Mouse (Mus musculus) hematopoietic stem cell, adult 5-6 weeks (primary cell): ENCODE measurements around the gene Wdr45. TPM values are rescaled to one million over a fixed set of nuclear protein-coding genes. Genes with fewer than 3 reads are reported as not detected.

Experiments
- total RNA-seq: library from RNA; stranded (forward); fragments of 172-1452, 232-1000 nt; gene quantifications from 2 replicates; pipeline ENCODE4 v1.2.3, GENCODE M21; 2017

Gene Wdr45
- total RNA-seq, 1 experiment from 2014 or later = 46.8 TPM

Other genes with a start within 250 kb of the Wdr45 start
- gene Foxp3, start 140.7 kb upstream of the Wdr45 start, total RNA-seq = 0.25 and 0.69 TPM in 2 replicates
- 0.99 and 1.9 TPM in 2 replicates for gene Ppp1r3f, start 140.1 kb upstream of the Wdr45 start, total RNA-seq
- gene Ccdc22, start 108.8 kb upstream of the Wdr45 start, total RNA-seq = 23.2 and 32.1 TPM in 2 replicates
- gene Cacna1f, start 107.2 kb upstream of the Wdr45 start, total RNA-seq = not detected in 2 replicates
- 0.94 and 1.1 TPM in 2 replicates for gene Syp, start 75.9 kb upstream of the Wdr45 start, total RNA-seq
- 8.3 and 12.4 TPM in 2 replicates for gene Prickle3, start 57.1 kb upstream of the Wdr45 start, total RNA-seq
- 79.7 and 95.8 TPM in 2 replicates for gene Plp2, start 42.9 kb upstream of the Wdr45 start, total RNA-seq
- 0.40 and 0.75 TPM in 2 replicates for gene Magix, start 33.1 kb upstream of the Wdr45 start, total RNA-seq
- 20.3 and 25.5 TPM in 2 replicates for gene Gpkow, start 17.2 kb upstream of the Wdr45 start, total RNA-seq
- not detected in 2 replicates for gene Gm45208, start 7.9 kb downstream of the Wdr45 start, total RNA-seq
- 7.0 and 7.1 TPM in 2 replicates for gene Praf2, start 14.1 kb downstream of the Wdr45 start, total RNA-seq
- 1.8 and 2.1 TPM in 2 replicates for gene Ccdc120, start 36.6 kb downstream of the Wdr45 start, total RNA-seq
- gene Tfe3, start 48.2 kb downstream of the Wdr45 start, total RNA-seq = 9.6 and 12.4 TPM in 2 replicates
- 48.4 TPM in 2 replicates for gene Gripap1, start 75.4 kb downstream of the Wdr45 start, total RNA-seq
- gene Kcnd1, start 108.0 kb downstream of the Wdr45 start, total RNA-seq = 0.63 and 2.1 TPM in 2 replicates
- gene Otud5, start 127.0 kb downstream of the Wdr45 start, total RNA-seq = 73.7 and 89.4 TPM in 2 replicates
- 3.1 and 7.8 TPM in 2 replicates for gene Pim2, start 163.9 kb downstream of the Wdr45 start, total RNA-seq
- gene Slc35a2, start 169.7 kb downstream of the Wdr45 start, total RNA-seq = 17.2 and 25.7 TPM in 2 replicates
- gene Pqbp1, start 184.9 kb downstream of the Wdr45 start, total RNA-seq = 167 and 186 TPM in 2 replicates
- 39.3 and 51.9 TPM in 2 replicates for gene Timm17b, start 185.0 kb downstream of the Wdr45 start, total RNA-seq
- gene Gm10491, start 193.5 kb downstream of the Wdr45 start, total RNA-seq = not detected in 2 replicates
- 1.2 TPM in 1 of 2 replicates, not detected in the other for gene Gm10490, start 195.2 kb downstream of the Wdr45 start, total RNA-seq
- gene Pcsk1n, start 205.5 kb downstream of the Wdr45 start, total RNA-seq = not detected in 2 replicates
- gene Eras, start 214.3 kb downstream of the Wdr45 start, total RNA-seq = not detected in 2 replicates
- gene Hdac6, start 233.6 kb downstream of the Wdr45 start, total RNA-seq = 10.0 and 32.9 TPM in 2 replicates